ENCODE assay signal across 10 mouse cellular contexts in the genomic region with DNA sequence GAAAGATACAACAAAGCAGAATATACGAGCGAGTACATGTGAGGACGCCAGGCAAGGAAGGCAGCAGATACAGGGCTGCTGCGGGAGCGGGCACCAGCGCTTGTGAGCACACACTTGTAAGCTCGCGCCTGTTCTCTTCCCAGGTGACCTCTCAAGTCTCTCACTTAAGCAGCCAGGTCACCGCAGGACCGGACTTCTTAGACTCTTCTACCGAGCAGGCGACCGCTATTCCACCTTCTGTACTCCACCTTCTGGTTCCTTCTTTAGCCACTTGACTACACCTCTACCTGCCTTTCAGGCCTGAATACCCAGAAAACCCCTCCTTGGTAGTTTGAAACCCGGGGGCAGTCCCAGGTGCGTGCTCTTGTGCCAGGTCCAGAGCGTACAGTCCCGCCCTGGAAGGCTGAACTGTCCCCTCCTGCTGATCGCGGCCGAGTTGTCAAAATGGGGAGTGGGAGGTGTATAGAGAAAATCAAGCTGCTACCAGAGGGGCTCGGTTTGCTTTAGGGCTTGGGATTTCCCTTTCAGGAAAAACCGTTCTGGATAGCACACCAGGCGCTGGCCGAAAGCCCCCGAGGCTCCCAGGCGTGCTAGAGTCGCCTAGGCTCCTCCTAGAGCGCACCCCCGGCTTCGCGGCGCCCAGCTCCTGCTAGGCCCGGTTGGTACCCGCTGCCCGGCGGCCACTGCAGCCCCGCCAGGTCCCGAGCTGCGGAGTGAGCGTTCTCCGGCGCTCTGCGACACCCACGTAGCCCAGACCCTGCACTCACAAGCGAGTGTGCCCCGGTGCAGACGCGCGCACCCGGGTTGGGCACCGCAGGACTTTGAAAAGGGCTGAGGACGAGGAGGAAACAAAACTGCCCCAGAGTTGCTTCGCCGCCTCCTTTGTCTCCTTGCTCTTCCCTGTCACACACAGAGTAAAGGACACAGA. TPM values are rescaled to one million over a fixed set of nuclear protein-coding genes. Genes with fewer than 3 reads are reported as not detected.
A peak's percentile ranks its signal among the peaks of the same experiment; 100 is the strongest.
DNase-seq lines count a peak whose midpoint lies in the region; ATAC-seq and TF ChIP-seq lines count a peak whose summit lies in the region.
"Had no signal": no experiment of that assay in that cellular context is flagged by ENCODE, and none has a peak within 500 bp of the region (broad histone marks: within the 10 kb centered on the region; RNA-seq: fewer than 3 reads in every experiment).

No protein-coding gene starts in this region.

- WGBS in lung, embryonic 14.5 days, result under 1% methylated on average over 54 of the region's 54 CpGs
- WGBS in embryonic facial prominence, embryonic 13.5 days, result under 1% methylated on average over 54 of the region's 54 CpGs
- WGBS in hindbrain, embryonic 12.5 days, result under 1% methylated on average over 52 of the region's 54 CpGs
- WGBS in neural tube, embryonic 12.5 days, result under 1% methylated on average over 54 of the region's 54 CpGs

- ATAC-seq in lung, embryonic 14.5 days (ENCODE audit: insufficient read depth), result peak; percentile 36; the same call in 1 of the 2 replicates
- no peak for ATAC-seq in embryonic facial prominence, embryonic 13.5 days (ENCODE audit: insufficient number of reproducible peaks, insufficient read depth, low FRiP score, low TSS enrichment, low read depth)
- no peak for ATAC-seq in hindbrain, embryonic 12.5 days (ENCODE audit: low FRiP score)
- no peak for ATAC-seq in neural tube, embryonic 12.5 days (ENCODE audit: low FRiP score, low read depth)
- no peak for ATAC-seq in megakaryocyte, adult 5-6 weeks (ENCODE audit: poor library complexity, severe bottlenecking)

- H3K27ac ChIP-seq in lung, embryonic 14.5 days (ENCODE audit: low read depth), result no peak overlapping the region
- H3K27ac ChIP-seq in embryonic facial prominence, embryonic 13.5 days, result no peak overlapping the region
- H3K27ac ChIP-seq in hindbrain, embryonic 12.5 days, result peak overlapping the region; percentile 81
- 0 out of 2 replicates have a peak overlapping the region, but pooled peaks have one; percentile 20 for H3K27ac ChIP-seq in neural tube, embryonic 12.5 days
- H3K27ac ChIP-seq: stomach, embryonic 15.5 days had no signal

- H3K27me3 ChIP-seq in lung, embryonic 14.5 days (ENCODE audit: insufficient read depth, low read length), result peaks cover 97% of the 10 kb centered on the region
- H3K27me3 ChIP-seq in embryonic facial prominence, embryonic 13.5 days, result peaks cover 96% of the 10 kb centered on the region
- H3K27me3 ChIP-seq in hindbrain, embryonic 12.5 days, result peaks cover 76% of the 10 kb centered on the region
- peaks cover 88% of the 10 kb centered on the region for H3K27me3 ChIP-seq in neural tube, embryonic 12.5 days (replicated peaks)

- no peaks in the 10 kb centered on the region for H3K9me3 ChIP-seq in lung, embryonic 14.5 days (ENCODE audit: low read depth, low read length)
- H3K9me3 ChIP-seq in embryonic facial prominence, embryonic 13.5 days, result no peaks in the 10 kb centered on the region
- H3K9me3 ChIP-seq in hindbrain, embryonic 12.5 days (replicated peaks), result no peaks in the 10 kb centered on the region
- no peaks in the 10 kb centered on the region for H3K9me3 ChIP-seq in neural tube, embryonic 12.5 days
- H3K9me3 ChIP-seq: stomach, embryonic 15.5 days had no signal

- TF ChIP-seq CTCF in lung, embryonic 14.5 days (IDR thresholded peaks at IDR 0.05; ENCODE audit: low read depth), result no peak

- no peak overlapping the region for H3K4me3 ChIP-seq in lung, embryonic 14.5 days (ENCODE audit: low read depth, low read length)
- peak overlapping the region; percentile 16 for H3K4me3 ChIP-seq in embryonic facial prominence, embryonic 13.5 days
- H3K4me3 ChIP-seq in hindbrain, embryonic 12.5 days, result peak overlapping the region; percentile 19
- H3K4me3 ChIP-seq in neural tube, embryonic 12.5 days, result 0 out of 2 replicates have a peak overlapping the region, but pooled peaks have one; percentile 15
- H3K4me3 ChIP-seq: stomach, embryonic 15.5 days had no signal

- no peak overlapping the region for H3K4me2 ChIP-seq in lung, embryonic 14.5 days
- H3K4me2 ChIP-seq in embryonic facial prominence, embryonic 13.5 days, result 0 out of 2 replicates have a peak overlapping the region, but pooled peaks have one; percentile 22
- H3K4me2 ChIP-seq in hindbrain, embryonic 12.5 days (replicated peaks), result peak overlapping the region; percentile 33
- H3K4me2 ChIP-seq in neural tube, embryonic 12.5 days (replicated peaks), result peak overlapping the region; percentile 34
- H3K4me2 ChIP-seq: stomach, embryonic 15.5 days had no signal

- DNase-seq in lung, embryonic 14.5 days, result peak; percentile 24
- DNase-seq in lung, postnatal 10 days, result no peak
- no peak for DNase-seq in adrenal gland, postnatal 10 days

- no peak overlapping the region for H3K9ac ChIP-seq in lung, embryonic 14.5 days
- H3K9ac ChIP-seq in embryonic facial prominence, embryonic 13.5 days, result no peak overlapping the region
- peak overlapping the region; percentile 43; the same call in 1 of the 2 replicates for H3K9ac ChIP-seq in hindbrain, embryonic 12.5 days
- 0 out of 2 replicates have a peak overlapping the region, but pooled peaks have one; percentile 35 for H3K9ac ChIP-seq in neural tube, embryonic 12.5 days
- H3K9ac ChIP-seq: stomach, embryonic 15.5 days had no signal

- no peaks in the 10 kb centered on the region for H3K4me1 ChIP-seq in lung, embryonic 14.5 days (ENCODE audit: insufficient read depth)
- peaks cover 21% of the 10 kb centered on the region for H3K4me1 ChIP-seq in embryonic facial prominence, embryonic 13.5 days
- peaks cover 12% of the 10 kb centered on the region; the same call in 1 of the 2 replicates for H3K4me1 ChIP-seq in hindbrain, embryonic 12.5 days
- peaks cover 16% of the 10 kb centered on the region for H3K4me1 ChIP-seq in neural tube, embryonic 12.5 days

- no peaks in the 10 kb centered on the region for H3K36me3 ChIP-seq in lung, embryonic 14.5 days (ENCODE audit: insufficient read depth)
- no peaks in the 10 kb centered on the region for H3K36me3 ChIP-seq in embryonic facial prominence, embryonic 13.5 days
- H3K36me3 ChIP-seq in hindbrain, embryonic 12.5 days, result no peaks in the 10 kb centered on the region
- no peaks in the 10 kb centered on the region for H3K36me3 ChIP-seq in neural tube, embryonic 12.5 days
- H3K36me3 ChIP-seq: stomach, embryonic 15.5 days had no signal

RNA-seq across cellular contexts. Expression of a gene that starts 2.0 kb away (rescaled TPM):
- not detected in 2 replicates for polyA plus RNA-seq in lung, embryonic 14.5 days (2014; fragmentation: Nextera tagmentation; extraction: Ambion mirVana)
- not detected in 2 replicates for polyA plus RNA-seq in embryonic facial prominence, embryonic 13.5 days (2015; fragmentation: Nextera tagmentation; extraction: Ambion mirVana)
- polyA plus RNA-seq in hindbrain, embryonic 12.5 days (2016; fragmentation: Nextera tagmentation; extraction: Ambion mirVana), result 11.2 and 15.8 TPM in 2 replicates
- 10.9 and 13.0 TPM in 2 replicates for polyA plus RNA-seq in neural tube, embryonic 12.5 days (2016; fragmentation: Nextera tagmentation; extraction: Ambion mirVana)
- not detected for total RNA-seq in adrenal gland, postnatal 10 days (2021)
- not detected in 2 replicates for total RNA-seq in megakaryocyte, adult 5-6 weeks (2015)
- total RNA-seq in megakaryocyte, adult 5-6 weeks (2017), result not detected in 2 replicates
- total RNA-seq: common myeloid progenitor, adult 5-6 weeks; heart, postnatal 25 days had no signal
- polyA plus RNA-seq: stomach, embryonic 15.5 days had no signal

Comparison
In these comparisons a context has a peak if more than half of its experiments do, and no peak if none do; other contexts are left out.
1. H3K27ac ChIP-seq: peak in hindbrain, embryonic 12.5 days (single experiment) and neural tube, embryonic 12.5 days (single experiment); none in lung, embryonic 14.5 days (single experiment) and embryonic facial prominence, embryonic 13.5 days (single experiment).
2. H3K9ac ChIP-seq: peak in hindbrain, embryonic 12.5 days (single experiment) and neural tube, embryonic 12.5 days (single experiment); none in lung, embryonic 14.5 days (single experiment) and embryonic facial prominence, embryonic 13.5 days (single experiment).
3. RNA of a gene that starts 2.0 kb away (polyA plus RNA-seq): 11.2 to 15.8 TPM in hindbrain, embryonic 12.5 days and 10.9 to 13.0 TPM in neural tube, embryonic 12.5 days; not detected in lung, embryonic 14.5 days and not detected in embryonic facial prominence, embryonic 13.5 days; every median in the first group is over 10 times any median in the second.